Mouse (Mus musculus): ENCODE measurements around the gene Tnfrsf26. TPM values are rescaled to one million over a fixed set of nuclear protein-coding genes. Genes with fewer than 3 reads are reported as not detected.

Gene Tnfrsf26
- polyA plus RNA-seq, 1 experiment, result not detected

- no peak for TF ChIP-seq GATA1 (IDR thresholded peaks at IDR 0.05; ENCODE audit: low read length)
Observed at GRCm38 (mm10) chr7:143605321-143605720, 23.2 kb downstream of the Tnfrsf26 start.

GRCm38 (mm10) chr7:143604889-143605288, 23.6 kb downstream of the Tnfrsf26 start:
- TF ChIP-seq GATA1 (IDR thresholded peaks at IDR 0.05; ENCODE audit: low read length), result no peak

- no peak for TF ChIP-seq GATA1 (IDR thresholded peaks at IDR 0.05; ENCODE audit: low read length)
Observed at GRCm38 (mm10) chr7:143601705-143602104, 26.8 kb downstream of the Tnfrsf26 start.

GRCm38 (mm10) chr7:143600231-143600740, 28.2 kb downstream of the Tnfrsf26 start:
- no peak for TF ChIP-seq GATA1 (IDR thresholded peaks at IDR 0.05; ENCODE audit: low read length)

- TF ChIP-seq GATA1 (IDR thresholded peaks at IDR 0.05; ENCODE audit: low read length), result no peak
Observed at GRCm38 (mm10) chr7:143599428-143600230, 28.9 kb downstream of the Tnfrsf26 start, which contains the start of gene Cars. Gene Cars, minus strand, starts transcription at chr7:143600090.

GRCm38 (mm10) chr7:143594865-143595264, 33.7 kb downstream of the Tnfrsf26 start:
- no peak for TF ChIP-seq GATA1 (IDR thresholded peaks at IDR 0.05; ENCODE audit: low read length)

- TF ChIP-seq GATA1 (IDR thresholded peaks at IDR 0.05; ENCODE audit: low read length), result no peak
Observed at GRCm38 (mm10) chr7:143592255-143592654, 36.3 kb downstream of the Tnfrsf26 start.

- no peak for TF ChIP-seq GATA1 (IDR thresholded peaks at IDR 0.05; ENCODE audit: low read length)
Observed at GRCm38 (mm10) chr7:143588006-143588405, 40.5 kb downstream of the Tnfrsf26 start.

GRCm38 (mm10) chr7:143587586-143587985, 40.9 kb downstream of the Tnfrsf26 start:
- TF ChIP-seq GATA1 (IDR thresholded peaks at IDR 0.05; ENCODE audit: low read length), result no peak

- no peak for TF ChIP-seq GATA1 (IDR thresholded peaks at IDR 0.05; ENCODE audit: low read length)
Observed at GRCm38 (mm10) chr7:143583956-143584355, 44.6 kb downstream of the Tnfrsf26 start.

GRCm38 (mm10) chr7:143583025-143583424, 45.5 kb downstream of the Tnfrsf26 start:
- TF ChIP-seq GATA1 (IDR thresholded peaks at IDR 0.05; ENCODE audit: low read length), result no peak

GRCm38 (mm10) chr7:143575751-143576150, 52.8 kb downstream of the Tnfrsf26 start:
- no peak for TF ChIP-seq GATA1 (IDR thresholded peaks at IDR 0.05; ENCODE audit: low read length)

- peak; percentile 93 for TF ChIP-seq GATA1 (IDR thresholded peaks at IDR 0.05; ENCODE audit: low read length)
Observed at GRCm38 (mm10) chr7:143565648-143566039, 62.9 kb downstream of the Tnfrsf26 start.

GRCm38 (mm10) chr7:143565015-143565647, 63.4 kb downstream of the Tnfrsf26 start:
- TF ChIP-seq GATA1 (IDR thresholded peaks at IDR 0.05; ENCODE audit: low read length), result no peak

GRCm38 (mm10) chr7:143563787-143564186, 64.7 kb downstream of the Tnfrsf26 start:
- no peak for TF ChIP-seq GATA1 (IDR thresholded peaks at IDR 0.05; ENCODE audit: low read length)

Other genes with a start within 250 kb of the Tnfrsf26 start
- not detected in 2 replicates for gene Cdkn1c, start 167.7 kb downstream of the Tnfrsf26 start, polyA plus RNA-seq (2012)
- gene Slc22a18, start 155.0 kb downstream of the Tnfrsf26 start, polyA plus RNA-seq (2012), result 0.65 and 0.99 TPM in 2 replicates
- not detected in 2 replicates for gene Phlda2, start 125.6 kb downstream of the Tnfrsf26 start, polyA plus RNA-seq (2012)
- 66.4 and 82.6 TPM in 2 replicates for gene Nap1l4, start 79.6 kb downstream of the Tnfrsf26 start, polyA plus RNA-seq (2012)
- gene Cars, start 28.6 kb downstream of the Tnfrsf26 start, polyA plus RNA-seq (2012), result 52.3 and 53.8 TPM in 2 replicates
- not detected in 2 replicates for gene Tnfrsf22, start 20.9 kb upstream of the Tnfrsf26 start, polyA plus RNA-seq (2012)
- gene Tnfrsf23, start 57.1 kb upstream of the Tnfrsf26 start, polyA plus RNA-seq (2012), result not detected in 2 replicates
- not detected in 2 replicates for gene Osbpl5, start 128.3 kb upstream of the Tnfrsf26 start, polyA plus RNA-seq (2012)
- gene Mrgprg, start 138.3 kb upstream of the Tnfrsf26 start, polyA plus RNA-seq (2012), result not detected in 2 replicates
- not detected in 2 replicates for gene Mrgpre, start 155.8 kb upstream of the Tnfrsf26 start, polyA plus RNA-seq (2012)
- gene Nadsyn1, start 194.1 kb upstream of the Tnfrsf26 start, polyA plus RNA-seq (2012), result 1.8 and 3.3 TPM in 2 replicates
- 19.0 and 29.5 TPM in 2 replicates for gene Dhcr7, start 194.4 kb upstream of the Tnfrsf26 start, polyA plus RNA-seq (2012)
- 0.06 TPM in 1 of 2 replicates, not detected in the other for gene Gm498, start 238.1 kb upstream of the Tnfrsf26 start, polyA plus RNA-seq (2012)